Mouse (Mus musculus): ENCODE measurements at regions not wholly inside any gene's neighbourhood (a gene's known extent, or its start where the extent isn't known, plus 50 kb on each side); places are given as distances from the start of the nearest gene placed in this dataset.

DNA sequence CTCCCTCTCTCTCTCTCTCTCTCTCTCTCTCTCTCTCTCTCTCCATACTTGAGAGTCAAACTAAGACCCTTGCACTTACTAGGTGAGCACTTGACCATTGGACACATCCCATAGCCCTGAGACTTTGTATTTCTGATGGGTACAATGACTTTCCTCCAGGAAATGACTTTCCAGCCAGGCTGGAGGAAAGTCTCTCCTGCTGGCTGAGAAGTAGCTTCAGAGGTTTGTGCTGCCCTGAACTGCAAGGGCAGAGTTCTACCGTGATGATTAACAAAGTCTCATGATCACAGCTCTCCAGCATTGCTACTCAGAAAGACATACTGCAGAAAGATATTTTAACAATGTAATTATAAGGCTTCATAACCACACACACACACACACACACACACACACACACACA, 98.2 kb upstream of the Pcdh8 start:
- Histone ChIP-seq H3K4me2 (ENCODE audit: low read depth, low read length) (no peak overlapping the region), H3K4me1 (ENCODE audit: insufficient read depth, low read length) (peaks cover 6% of the 10 kb centered on the region; the same call in 1 of the 2 replicates)
- ATAC-seq = no peak

DNA sequence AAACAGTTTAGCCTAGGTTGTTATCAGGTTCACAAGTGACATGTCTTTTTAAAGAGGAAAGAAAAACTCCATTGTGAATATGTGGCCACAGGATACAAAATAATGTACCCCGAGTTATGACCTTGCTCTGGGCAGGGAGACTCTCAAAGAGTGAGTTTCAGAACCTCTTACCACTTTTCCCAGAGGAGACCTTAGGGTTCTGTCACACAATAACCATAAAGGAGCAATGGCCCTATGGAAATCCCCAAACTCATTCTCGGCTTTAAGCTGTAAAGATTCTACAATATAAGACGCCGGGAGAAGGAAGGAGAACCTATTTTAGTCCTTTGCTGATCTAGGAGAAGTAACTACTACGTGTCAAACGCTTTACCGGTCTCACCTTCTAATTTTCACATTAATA, 85.1 kb upstream of the Pcdh8 start:
- H3K4me1 ChIP-seq (ENCODE audit: insufficient read depth, low read length) = no peaks in the 10 kb centered on the region; the same call in 1 of the 2 replicates
- no peak overlapping the region for H3K4me2 ChIP-seq (ENCODE audit: low read depth, low read length)
- TF ChIP-seq CTCF (IDR thresholded peaks at IDR 0.05; ENCODE audit: low read depth) = no peak
- no peaks in the 10 kb centered on the region for H3K9me3 ChIP-seq (ENCODE audit: low read length)
- H3K4me3 ChIP-seq (ENCODE audit: low read length) = no peak overlapping the region
- WGBS = 93% methylated on average over 7 of the region's 7 CpGs
- DNase-seq (ENCODE audit: low spot score) (no peak), ATAC-seq (no peak)
- no peaks in the 10 kb centered on the region for H3K36me3 ChIP-seq (ENCODE audit: insufficient read depth, low read length)
- H3K27ac ChIP-seq = no peak overlapping the region
- no peak overlapping the region for H3K9ac ChIP-seq (replicated peaks; ENCODE audit: low read length)
- H3K27me3 ChIP-seq (ENCODE audit: insufficient read depth, low read length) = no peaks in the 10 kb centered on the region

More for the DNA sequence above, 98.2 kb upstream of the Pcdh8 start:
- H3K27ac ChIP-seq = no peak overlapping the region
- H3K9me3 ChIP-seq (ENCODE audit: low read length) = no peaks in the 10 kb centered on the region
- no peaks in the 10 kb centered on the region for H3K36me3 ChIP-seq (ENCODE audit: insufficient read depth, low read length)
- H3K9ac ChIP-seq (replicated peaks; ENCODE audit: low read length) = no peak overlapping the region
- 59% methylated on average over 1 of the region's 1 CpGs for WGBS
- no peak overlapping the region for H3K4me3 ChIP-seq (ENCODE audit: low read length)
- no peak for TF ChIP-seq CTCF (IDR thresholded peaks at IDR 0.05; ENCODE audit: low read depth)
- no peaks in the 10 kb centered on the region for H3K27me3 ChIP-seq (ENCODE audit: insufficient read depth, low read length)
- no peak for DNase-seq (ENCODE audit: low spot score)

DNA sequence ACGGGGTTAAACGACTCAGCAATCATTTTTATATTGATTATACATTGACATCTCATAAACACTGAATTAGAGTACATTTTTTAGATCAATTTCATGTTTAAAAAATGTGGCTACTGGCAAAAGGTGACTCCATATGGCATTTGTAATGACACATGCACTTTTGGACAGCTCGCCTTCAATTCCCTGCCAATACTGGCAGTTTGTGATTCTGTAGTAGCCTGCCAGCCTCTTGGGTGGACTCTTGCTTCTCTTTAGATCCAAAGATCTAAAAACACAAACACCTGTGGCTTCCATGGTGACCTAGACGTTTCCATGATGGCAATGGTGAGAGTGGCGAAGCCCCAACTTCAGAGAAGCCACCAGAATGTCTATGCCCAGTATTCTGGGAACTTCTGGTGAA, 83.1 kb upstream of the Pcdh8 start:
- Histone ChIP-seq H3K9me3 (ENCODE audit: low read length) (no peaks in the 10 kb centered on the region), H3K9ac (replicated peaks; ENCODE audit: low read length) (no peak overlapping the region), H3K4me2 (ENCODE audit: low read depth, low read length) (no peak overlapping the region), H3K36me3 (ENCODE audit: insufficient read depth, low read length) (no peaks in the 10 kb centered on the region), H3K4me3 (ENCODE audit: low read length) (no peak overlapping the region), H3K27me3 (ENCODE audit: insufficient read depth, low read length) (no peaks in the 10 kb centered on the region), H3K27ac (no peak overlapping the region), H3K4me1 (ENCODE audit: insufficient read depth, low read length) (peaks cover 6% of the 10 kb centered on the region)
- ATAC-seq (no peak), DNase-seq (ENCODE audit: low spot score) (no peak)
- 83% methylated on average over 5 of the region's 5 CpGs for WGBS
- no peak for TF ChIP-seq CTCF (IDR thresholded peaks at IDR 0.05; ENCODE audit: low read depth)

DNA sequence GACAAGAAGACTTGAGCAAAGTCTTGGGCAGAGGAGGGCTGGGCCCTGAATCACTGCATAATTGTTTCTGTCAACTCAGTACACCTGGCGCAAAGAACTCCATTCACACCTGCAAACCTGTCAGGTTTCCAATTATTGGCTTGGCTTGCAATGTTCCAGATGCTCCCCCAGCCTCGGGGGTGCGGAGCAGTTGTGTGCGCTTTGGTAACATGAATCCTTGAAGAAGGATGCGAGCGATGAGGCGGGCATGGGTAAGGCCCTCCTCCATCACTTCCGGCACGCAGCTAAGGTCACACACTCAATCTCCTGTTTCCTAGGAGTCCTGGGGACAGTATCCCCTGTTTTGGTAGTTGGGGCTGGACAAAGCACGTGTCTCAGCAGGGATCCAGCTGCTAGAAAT, 81.6 kb upstream of the Pcdh8 start:
- Histone ChIP-seq H3K36me3 (ENCODE audit: insufficient read depth, low read length) (no peaks in the 10 kb centered on the region), H3K9ac (replicated peaks; ENCODE audit: low read length) (no peak overlapping the region), H3K4me3 (ENCODE audit: low read length) (no peak overlapping the region), H3K27me3 (ENCODE audit: insufficient read depth, low read length) (no peaks in the 10 kb centered on the region), H3K9me3 (ENCODE audit: low read length) (no peaks in the 10 kb centered on the region), H3K4me2 (ENCODE audit: low read depth, low read length) (no peak overlapping the region), H3K4me1 (ENCODE audit: insufficient read depth, low read length) (peaks cover 6% of the 10 kb centered on the region), H3K27ac (no peak overlapping the region)
- no peak for TF ChIP-seq CTCF (IDR thresholded peaks at IDR 0.05; ENCODE audit: low read depth)
- DNase-seq (ENCODE audit: low spot score) = peak; percentile 20
- 72% methylated on average over 10 of the region's 10 CpGs for WGBS
- ATAC-seq = no peak

DNA sequence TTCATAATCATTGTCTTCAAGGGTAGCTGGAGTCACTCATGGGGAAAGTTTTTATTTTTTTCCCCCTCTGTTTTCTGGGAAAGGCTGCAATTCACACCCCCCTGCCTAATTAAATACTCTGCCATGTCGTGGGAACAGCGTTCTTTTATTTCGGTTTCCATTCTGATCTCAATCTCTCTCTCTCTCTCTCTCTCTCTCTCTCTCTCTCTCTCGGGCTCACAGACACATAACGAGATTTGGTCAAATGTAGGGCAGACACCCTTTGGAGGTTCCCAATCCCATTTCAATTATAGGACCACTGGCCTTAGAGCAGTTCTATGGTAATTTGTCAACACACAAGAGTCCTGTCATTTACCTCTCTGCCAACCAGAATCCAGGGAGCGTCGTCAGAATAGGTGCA, 80.7 kb upstream of the Pcdh8 start:
- Histone ChIP-seq H3K9ac (replicated peaks; ENCODE audit: low read length) (no peak overlapping the region), H3K4me1 (ENCODE audit: insufficient read depth, low read length) (peaks cover 6% of the 10 kb centered on the region), H3K4me2 (ENCODE audit: low read depth, low read length) (no peak overlapping the region), H3K9me3 (ENCODE audit: low read length) (no peaks in the 10 kb centered on the region), H3K4me3 (ENCODE audit: low read length) (no peak overlapping the region), H3K27me3 (ENCODE audit: insufficient read depth, low read length) (no peaks in the 10 kb centered on the region), H3K27ac (no peak overlapping the region), H3K36me3 (ENCODE audit: insufficient read depth, low read length) (no peaks in the 10 kb centered on the region)
- ATAC-seq = no peak; the same call in 1 of the 2 replicates
- DNase-seq (ENCODE audit: low spot score) = no peak
- no peak for TF ChIP-seq CTCF (IDR thresholded peaks at IDR 0.05; ENCODE audit: low read depth)
- WGBS = 37% methylated on average over 7 of the region's 7 CpGs

DNA sequence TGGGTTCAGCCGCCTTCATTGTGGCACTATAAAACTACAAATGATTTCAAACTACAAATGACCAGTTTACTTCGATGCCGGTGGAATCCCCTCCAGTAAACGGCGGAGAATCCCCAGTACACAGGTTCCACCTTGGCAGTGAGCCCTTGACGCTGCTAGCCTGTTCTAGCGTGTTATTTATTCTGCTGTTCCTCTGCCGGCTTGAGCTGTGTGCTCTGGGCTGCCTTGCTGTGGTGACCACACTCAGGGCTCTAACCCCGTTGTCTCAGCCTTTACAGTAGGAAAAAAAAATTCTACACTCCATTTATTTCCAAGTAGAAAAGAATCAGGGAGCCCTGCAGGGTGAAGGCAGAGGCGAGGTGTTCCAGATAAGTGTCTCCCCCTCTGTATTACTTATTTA, 80.1 kb upstream of the Pcdh8 start:
- no peaks in the 10 kb centered on the region for H3K9me3 ChIP-seq (ENCODE audit: low read length)
- 27% methylated on average over 10 of the region's 10 CpGs for WGBS
- H3K27ac ChIP-seq = peak overlapping the region; percentile 20; the same call in 1 of the 2 replicates
- ATAC-seq (no peak), DNase-seq (ENCODE audit: low spot score) (peak; percentile 47)
- TF ChIP-seq CTCF (IDR thresholded peaks at IDR 0.05; ENCODE audit: low read depth) = no peak
- H3K9ac ChIP-seq (replicated peaks; ENCODE audit: low read length) = no peak overlapping the region
- no peaks in the 10 kb centered on the region for H3K36me3 ChIP-seq (ENCODE audit: insufficient read depth, low read length)
- no peak overlapping the region for H3K4me3 ChIP-seq (ENCODE audit: low read length)
- peak overlapping the region; percentile 14; the same call in 1 of the 2 replicates for H3K4me2 ChIP-seq (ENCODE audit: low read depth, low read length)
- no peaks in the 10 kb centered on the region for H3K27me3 ChIP-seq (ENCODE audit: insufficient read depth, low read length)
- peaks cover 6% of the 10 kb centered on the region for H3K4me1 ChIP-seq (ENCODE audit: insufficient read depth, low read length)

DNA sequence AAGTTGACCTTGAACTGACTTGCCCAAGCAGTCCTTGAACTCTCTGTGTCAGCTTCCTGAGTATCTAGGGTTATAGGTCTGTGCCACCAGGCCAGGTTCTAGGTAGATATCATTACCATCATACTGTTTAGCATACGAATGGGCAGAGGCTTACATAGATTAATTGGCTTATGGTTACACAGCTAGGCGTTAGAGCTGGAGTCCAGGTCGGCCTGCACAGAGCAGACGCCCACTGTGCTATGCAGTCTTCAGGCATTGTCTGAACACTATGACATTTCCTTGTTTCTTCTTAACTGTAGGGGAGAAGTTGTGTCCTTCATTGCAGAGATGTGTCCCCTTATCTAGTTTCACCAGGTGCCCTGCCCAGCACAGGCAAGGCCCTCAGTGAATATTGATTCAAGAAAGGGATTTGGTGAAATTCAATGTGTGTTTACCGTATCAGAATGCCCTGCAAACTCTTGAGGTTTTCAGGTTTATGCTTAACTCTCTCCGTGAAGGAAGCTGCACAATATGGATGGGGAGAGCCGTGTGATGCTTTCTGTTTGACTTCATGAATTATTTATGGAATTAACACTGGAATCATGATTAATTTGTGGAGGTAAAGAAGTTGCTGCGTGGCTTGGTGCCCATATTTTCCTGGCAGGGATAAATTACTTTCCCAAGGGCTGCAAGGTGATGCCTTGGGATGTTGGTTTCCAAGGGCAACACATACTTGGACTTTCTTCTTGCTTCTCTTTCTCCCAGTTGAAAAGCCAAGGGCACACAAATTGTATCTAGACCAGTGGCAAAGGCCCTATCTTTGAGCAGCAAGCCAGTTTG, 78.7 kb upstream of the Pcdh8 start:
- Histone ChIP-seq H3K27me3 (ENCODE audit: insufficient read depth, low read length) (no peaks in the 10 kb centered on the region), H3K9ac (replicated peaks; ENCODE audit: low read length) (no peak overlapping the region), H3K4me2 (ENCODE audit: low read depth, low read length) (no peak overlapping the region), H3K9me3 (ENCODE audit: low read length) (no peaks in the 10 kb centered on the region), H3K36me3 (ENCODE audit: insufficient read depth, low read length) (no peaks in the 10 kb centered on the region), H3K4me3 (ENCODE audit: low read length) (no peak overlapping the region), H3K4me1 (ENCODE audit: insufficient read depth, low read length) (peaks cover 6% of the 10 kb centered on the region), H3K27ac (no peak overlapping the region)
- TF ChIP-seq CTCF (IDR thresholded peaks at IDR 0.05; ENCODE audit: low read depth) = no peak
- WGBS = 36% methylated on average over 8 of the region's 8 CpGs
- ATAC-seq (no peak), DNase-seq (ENCODE audit: low spot score) (no peak)
